Mouse (Mus musculus) T-helper 1 cell (primary cell): ENCODE data around the gene Tmcc2.

Experiments used
- in situ Hi-C: fragments of 300-600 bp; cut with MboI, MseI; formaldehyde crosslinking; loops from one replicate; pipeline ENCODE4 v1.15.1; 2025; ENCODE audit warnings: high pct_unique_total_duplicates

Gene Tmcc2

GRCm38 (mm10) chr1:132390691-132391579 lies at the start of gene Tmcc2:
Gene Tmcc2 (minus strand): TSS chr1:132391281.
- in situ Hi-C loops = no loop called here

GRCm38 (mm10) chr1:132437389-132437788 lies 46.3 kb upstream of the Tmcc2 start:
- in situ Hi-C loops = no loop called here

- in situ Hi-C loops = no loop called here
Measured at GRCm38 (mm10) chr1:132436960-132437359, 45.9 kb upstream of the Tmcc2 start.

GRCm38 (mm10) chr1:132436320-132436958 lies 45.4 kb upstream of the Tmcc2 start:
- in situ Hi-C loops = no loop called here

- in situ Hi-C loops = no loop called here
Measured at GRCm38 (mm10) chr1:132434032-132434431, 43.0 kb upstream of the Tmcc2 start.

- in situ Hi-C loops = no loop called here
Measured at GRCm38 (mm10) chr1:132433349-132433748, 42.3 kb upstream of the Tmcc2 start.

GRCm38 (mm10) chr1:132431716-132432115 lies 40.6 kb upstream of the Tmcc2 start:
- in situ Hi-C loops = no loop called here

- in situ Hi-C loops = no loop called here
Measured at GRCm38 (mm10) chr1:132430818-132431217, 39.7 kb upstream of the Tmcc2 start.

GRCm38 (mm10) chr1:132425600-132425999 lies 34.5 kb upstream of the Tmcc2 start:
- in situ Hi-C loops = no loop called here

GRCm38 (mm10) chr1:132422912-132423696 lies 32.0 kb upstream of the Tmcc2 start:
- in situ Hi-C loops = loop anchor here (5.0 kb wide), 1 partner anchor 61 kb away; no protein-coding TSS in a partner anchor

- in situ Hi-C loops = loop anchor here (5.0 kb wide), 1 partner anchor 58 kb away; no protein-coding TSS in a partner anchor
Measured at GRCm38 (mm10) chr1:132420662-132421061, 29.6 kb upstream of the Tmcc2 start.

- in situ Hi-C loops = loop anchor here (5.0 kb wide), 1 partner anchor 58 kb away; no protein-coding TSS in a partner anchor
Measured at GRCm38 (mm10) chr1:132420206-132420605, 29.1 kb upstream of the Tmcc2 start.

GRCm38 (mm10) chr1:132417319-132418251 lies 26.5 kb upstream of the Tmcc2 start, which contains the start of gene Dstyk:
Gene Dstyk (plus strand): TSS chr1:132417555.
- in situ Hi-C loops = no loop called here

GRCm38 (mm10) chr1:132416943-132417290 lies 25.8 kb upstream of the Tmcc2 start:
- in situ Hi-C loops = no loop called here

- in situ Hi-C loops = no loop called here
Measured at GRCm38 (mm10) chr1:132416244-132416942, 25.3 kb upstream of the Tmcc2 start.

GRCm38 (mm10) chr1:132410657-132411056 lies 19.6 kb upstream of the Tmcc2 start:
- in situ Hi-C loops = no loop called here

- in situ Hi-C loops = no loop called here
Measured at GRCm38 (mm10) chr1:132401843-132402242, 10.8 kb upstream of the Tmcc2 start.

GRCm38 (mm10) chr1:132400538-132400937 lies 9.5 kb upstream of the Tmcc2 start:
- in situ Hi-C loops = no loop called here

GRCm38 (mm10) chr1:132396705-132397104 lies 5.6 kb upstream of the Tmcc2 start:
- in situ Hi-C loops = no loop called here

- in situ Hi-C loops = no loop called here
Measured at GRCm38 (mm10) chr1:132392872-132393271, 1.8 kb upstream of the Tmcc2 start.
